16 mouse cellular contexts compared by ENCODE assay signal in the genomic region with DNA sequence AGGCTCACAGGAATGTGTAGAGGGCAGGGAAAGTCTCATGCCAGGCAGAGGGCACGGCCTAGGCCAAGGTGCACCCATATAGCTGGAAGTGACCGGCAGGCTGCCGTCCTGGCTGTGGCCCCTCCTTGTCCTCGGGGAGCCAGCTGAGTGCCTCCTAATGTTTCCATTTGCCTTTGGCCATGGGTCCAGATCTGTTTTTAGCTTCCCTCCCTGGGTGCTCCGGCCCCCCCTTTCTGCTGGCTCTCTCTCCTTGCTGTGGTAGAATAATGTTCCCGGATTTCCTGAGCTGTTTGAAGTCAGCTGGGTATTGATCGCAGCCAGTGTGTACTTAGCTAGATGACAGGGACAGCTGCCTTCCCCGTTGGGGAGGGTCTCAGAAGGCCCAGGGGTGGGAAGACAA. TPM values are rescaled to one million over a fixed set of nuclear protein-coding genes. Genes with fewer than 3 reads are reported as not detected.
DNase-seq lines count a peak whose midpoint lies in the region; ATAC-seq lines count a peak whose summit lies in the region.
"Had no signal": no experiment of that assay in that cellular context is flagged by ENCODE, and none has a peak within 500 bp of the region (broad histone marks: within the 10 kb centered on the region; RNA-seq: fewer than 3 reads in every experiment).

No protein-coding gene starts in this region.

- H3K9ac ChIP-seq in limb, embryonic 15.5 days, result no peak overlapping the region
- H3K9ac ChIP-seq: heart, embryonic 15.5 days; lung, embryonic 14.5 days had no signal

- peaks cover 4% of the 10 kb centered on the region; the same call in 1 of the 2 replicates for H3K4me1 ChIP-seq in limb, embryonic 15.5 days
- peaks cover 5% of the 10 kb centered on the region for H3K4me1 ChIP-seq in limb, embryonic 10.5 days
- H3K4me1 ChIP-seq in embryonic facial prominence, embryonic 10.5 days, result peaks cover 6% of the 10 kb centered on the region
- H3K4me1 ChIP-seq: heart, embryonic 15.5 days had no signal

- no peak overlapping the region for H3K4me3 ChIP-seq in limb, embryonic 15.5 days
- H3K4me3 ChIP-seq in limb, embryonic 10.5 days, result no peak overlapping the region
- H3K4me3 ChIP-seq in embryonic facial prominence, embryonic 10.5 days, result no peak overlapping the region
- H3K4me3 ChIP-seq: heart, embryonic 15.5 days had no signal

- no peak overlapping the region for H3K4me2 ChIP-seq in limb, embryonic 15.5 days
- H3K4me2 ChIP-seq: heart, embryonic 15.5 days; lung, embryonic 14.5 days had no signal

- intact Hi-C loops in heart, postnatal 25 days (cut with DNase I), result no loop called here

- 74% methylated on average over 8 of the region's 8 CpGs for WGBS in limb, embryonic 15.5 days
- 79% methylated on average over 8 of the region's 8 CpGs for WGBS in limb, embryonic 10.5 days
- WGBS in embryonic facial prominence, embryonic 10.5 days, result 83% methylated on average over 8 of the region's 8 CpGs

- no peaks in the 10 kb centered on the region for H3K9me3 ChIP-seq in limb, embryonic 15.5 days
- peaks cover 2% of the 10 kb centered on the region; the same call in 1 of the 2 replicates for H3K9me3 ChIP-seq in limb, embryonic 10.5 days (replicated peaks)
- peaks cover 10% of the 10 kb centered on the region; the same call in 1 of the 2 replicates for H3K9me3 ChIP-seq in embryonic facial prominence, embryonic 10.5 days
- H3K9me3 ChIP-seq: heart, embryonic 15.5 days had no signal

- DNase-seq in adrenal gland, postnatal 36 days, result peak; percentile 43 to 58
- DNase-seq in adrenal gland, adult 18-20 months (ENCODE audit: low spot score in 2 of 2), result no peak
- no peak for DNase-seq in limb, embryonic 10.5 days (ENCODE audit: low spot score)
- DNase-seq in heart, postnatal 25 days (ENCODE audit: low spot score), result peak; percentile 63
- peak; percentile 46 to 63 for DNase-seq in lung, postnatal 4 days
- no peak for DNase-seq in thymus, postnatal 10 days (ENCODE audit: low spot score in 2 of 2)
- no peak for DNase-seq in embryonic facial prominence, embryonic 10.5 days (ENCODE audit: low spot score)
- DNase-seq: lung, embryonic 14.5 days; right cerebral cortex, postnatal 25 days had no signal

- no peak overlapping the region for H3K27ac ChIP-seq in limb, embryonic 15.5 days
- H3K27ac ChIP-seq in limb, embryonic 10.5 days, result no peak overlapping the region
- no peak overlapping the region for H3K27ac ChIP-seq in embryonic facial prominence, embryonic 10.5 days (replicated peaks)
- H3K27ac ChIP-seq: heart, embryonic 15.5 days had no signal

- H3K27me3 ChIP-seq in limb, embryonic 15.5 days, result no peaks in the 10 kb centered on the region
- H3K27me3 ChIP-seq in limb, embryonic 10.5 days (ENCODE audit: low read depth, poor library complexity, severe bottlenecking), result no peaks in the 10 kb centered on the region
- no peaks in the 10 kb centered on the region for H3K27me3 ChIP-seq in embryonic facial prominence, embryonic 10.5 days (replicated peaks; ENCODE audit: low read depth, poor library complexity, severe bottlenecking)
- H3K27me3 ChIP-seq: heart, embryonic 15.5 days had no signal

- ATAC-seq in limb, embryonic 15.5 days (ENCODE audit: insufficient number of reproducible peaks, low FRiP score, low TSS enrichment, low read depth), result 0 out of 2 replicates have a peak, but pooled peaks have one; percentile 33
- ATAC-seq: activated CD4-positive, CD25-positive, alpha-beta regulatory T cell, adult 4 months; intestine, embryonic 16.5 days had no signal

- no peaks in the 10 kb centered on the region for H3K36me3 ChIP-seq in limb, embryonic 15.5 days
- no peaks in the 10 kb centered on the region for H3K36me3 ChIP-seq in limb, embryonic 10.5 days
- no peaks in the 10 kb centered on the region for H3K36me3 ChIP-seq in embryonic facial prominence, embryonic 10.5 days (replicated peaks)
- H3K36me3 ChIP-seq: G1E; heart, embryonic 15.5 days had no signal

RNA-seq across cellular contexts. Expression of a gene that starts 12.8 kb away (rescaled TPM):
- total RNA-seq in adrenal gland, postnatal 36 days (2021), result 10 to 100 TPM; 43.5 to 53.8 TPM
- total RNA-seq in adrenal gland, adult 18-20 months (2021), result 10 to 100 TPM; 43.2 to 53.2 TPM
- 120 and 150 TPM in 2 replicates for polyA plus RNA-seq in limb, embryonic 15.5 days (2015; fragmentation: Nextera tagmentation; extraction: Ambion mirVana)
- polyA plus RNA-seq in limb, embryonic 10.5 days (2016; fragmentation: Nextera tagmentation; extraction: Ambion mirVana), result 53.8 and 58.6 TPM in 2 replicates
- 100 to 1,000 TPM; 220 to 229 TPM for total RNA-seq in heart, postnatal 25 days (2021)
- polyA plus RNA-seq in embryonic facial prominence, embryonic 10.5 days (2016; fragmentation: Nextera tagmentation; extraction: Ambion mirVana), result 68.3 and 79.4 TPM in 2 replicates
- polyA plus RNA-seq: G1E had no signal

RNA-seq across cellular contexts. Expression of a gene that starts 13.0 kb away (rescaled TPM):
- total RNA-seq in adrenal gland, postnatal 36 days (2021), result not detected
- under 1 TPM in 1 of 2 experiments, not detected in 1; 0.64 TPM for total RNA-seq in adrenal gland, adult 18-20 months (2021)
- 14.6 and 15.2 TPM in 2 replicates for polyA plus RNA-seq in limb, embryonic 15.5 days (2015; fragmentation: Nextera tagmentation; extraction: Ambion mirVana)
- polyA plus RNA-seq in limb, embryonic 10.5 days (2016; fragmentation: Nextera tagmentation; extraction: Ambion mirVana), result 1.4 and 1.6 TPM in 2 replicates
- under 1 TPM in 1 of 2 experiments, not detected in 1; 0.73 TPM for total RNA-seq in heart, postnatal 25 days (2021)
- polyA plus RNA-seq in embryonic facial prominence, embryonic 10.5 days (2016; fragmentation: Nextera tagmentation; extraction: Ambion mirVana), result 1.9 and 2.9 TPM in 2 replicates
- total RNA-seq: G1E; left cerebral cortex, adult 18-20 months had no signal
- polyA plus RNA-seq: activated CD4-positive, CD25-positive, alpha-beta regulatory T cell, adult 4 months; G1E; testis, adult 2 months had no signal

RNA-seq across cellular contexts. Expression of a gene that starts 33.3 kb away (rescaled TPM):
- total RNA-seq in adrenal gland, postnatal 36 days (2021), result 100 to 1,000 TPM in 1 of 2 experiments, 10 to 100 TPM in 1; 70.0 to 115 TPM
- total RNA-seq in adrenal gland, adult 18-20 months (2021), result 100 to 1,000 TPM in 1 of 2 experiments, 10 to 100 TPM in 1; 76.9 to 105 TPM
- 84.5 and 85.1 TPM in 2 replicates for polyA plus RNA-seq in limb, embryonic 15.5 days (2015; fragmentation: Nextera tagmentation; extraction: Ambion mirVana)
- polyA plus RNA-seq in limb, embryonic 10.5 days (2016; fragmentation: Nextera tagmentation; extraction: Ambion mirVana), result 78.1 and 87.9 TPM in 2 replicates
- total RNA-seq in heart, postnatal 25 days (2021), result 10 to 100 TPM; 31.1 to 31.9 TPM
- 110 TPM in 2 replicates for polyA plus RNA-seq in embryonic facial prominence, embryonic 10.5 days (2016; fragmentation: Nextera tagmentation; extraction: Ambion mirVana)

RNA-seq across cellular contexts. Expression of a gene that starts 38.9 kb away (rescaled TPM):
- 10 to 100 TPM; 19.5 to 51.0 TPM for total RNA-seq in adrenal gland, postnatal 36 days (2021)
- 10 to 100 TPM; 21.9 to 34.8 TPM for total RNA-seq in adrenal gland, adult 18-20 months (2021)
- 3.9 and 4.4 TPM in 2 replicates for polyA plus RNA-seq in limb, embryonic 15.5 days (2015; fragmentation: Nextera tagmentation; extraction: Ambion mirVana)
- polyA plus RNA-seq in limb, embryonic 10.5 days (2016; fragmentation: Nextera tagmentation; extraction: Ambion mirVana), result 0.82 and 1.2 TPM in 2 replicates
- total RNA-seq in heart, postnatal 25 days (2021), result 1 to 10 TPM; 3.0 to 3.9 TPM
- polyA plus RNA-seq in embryonic facial prominence, embryonic 10.5 days (2016; fragmentation: Nextera tagmentation; extraction: Ambion mirVana), result 1.7 TPM in 2 replicates

Comparison
In these comparisons a context has a peak if more than half of its experiments do, and no peak if none do; other contexts are left out.
1. DNase-seq: peak in adrenal gland, postnatal 36 days (2 of 2), heart, postnatal 25 days (single experiment) and lung, postnatal 4 days (2 of 2); none in adrenal gland, adult 18-20 months (0 of 2), limb, embryonic 10.5 days (single experiment), thymus, postnatal 10 days (0 of 2) and embryonic facial prominence, embryonic 10.5 days (single experiment).
2. RNA of a gene that starts 12.8 kb away (total RNA-seq): 220 to 229 TPM in heart, postnatal 25 days; 43.5 to 53.8 TPM in adrenal gland, postnatal 36 days and 43.2 to 53.2 TPM in adrenal gland, adult 18-20 months; every median in the first group is over 4 times any median in the second.